Mouse (Mus musculus): ENCODE results near the gene Aox3. TPM values are rescaled to one million over a fixed set of nuclear protein-coding genes. Genes with fewer than 3 reads are reported as not detected.

Aox3 gene
- polyA plus RNA-seq (2012; rRNA removed) = 0.20 and 0.43 TPM in 2 replicates

DNA sequence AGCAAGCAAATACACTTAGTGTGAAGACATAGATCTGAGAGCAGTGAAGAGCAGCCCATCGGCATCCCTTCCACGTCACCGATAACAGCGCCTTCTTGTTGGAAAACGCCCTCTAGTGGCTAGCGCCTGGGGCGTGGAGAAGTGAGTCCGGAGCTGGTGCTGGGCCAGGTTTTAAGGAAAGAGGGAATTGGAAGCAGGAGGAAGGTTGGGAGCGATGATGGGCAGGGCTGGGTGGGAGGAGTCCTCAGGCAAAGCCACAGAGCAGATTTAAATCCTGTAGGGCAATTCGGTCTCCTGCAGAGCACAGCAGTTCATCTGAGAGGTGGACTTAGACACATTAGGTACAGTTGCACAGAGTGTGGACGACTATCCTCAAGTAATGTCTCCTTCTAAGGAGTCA is at the start of gene Aox3:
Gene Aox3 (plus strand): TSS at position 251 of the 400 bp plus-strand sequence.
- no peak within 1 kb of the TSS for H3K27ac ChIP-seq (ENCODE audit: control insufficient read depth, insufficient read depth, low read length)
- DNase-seq = peak; percentile 25
- 39% methylated on average over 11 of the region's 11 CpGs for WGBS

DNA sequence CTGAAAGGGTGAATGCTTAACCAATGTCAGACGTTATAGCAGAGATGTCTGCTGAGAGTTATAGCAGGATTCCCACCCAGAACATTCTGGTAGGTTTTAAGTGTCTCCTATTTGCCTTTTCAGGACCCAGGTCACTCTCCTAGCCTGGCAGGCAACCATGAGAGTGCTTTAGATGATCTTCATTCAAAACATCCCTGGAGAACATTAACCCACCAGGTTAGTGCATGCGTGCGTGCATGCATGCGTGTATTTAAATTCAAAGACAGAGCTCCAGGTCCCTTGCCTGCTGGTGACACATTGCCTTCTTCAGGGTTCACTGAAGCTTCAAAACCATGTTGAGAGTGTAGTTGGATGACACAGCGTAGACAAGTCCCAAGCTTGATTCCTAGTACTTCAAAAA is 47.8 kb upstream of the Aox3 start:
- no peaks in the 10 kb centered on the region for H3K4me1 ChIP-seq (replicated peaks; ENCODE audit: control insufficient read depth, insufficient read depth, low read length)
- DNase-seq = no peak
- H3K27me3 ChIP-seq (ENCODE audit: control insufficient read depth, insufficient read depth, low read length) = no peaks in the 10 kb centered on the region
- no peak overlapping the region for H3K27ac ChIP-seq (ENCODE audit: control insufficient read depth, insufficient read depth, low read length)
- H3K36me3 ChIP-seq (ENCODE audit: control insufficient read depth, insufficient read depth, low read length) = no peaks in the 10 kb centered on the region
- H3K4me3 ChIP-seq (ENCODE audit: control insufficient read depth, insufficient read depth, low read length) = no peak overlapping the region
- WGBS = 94% methylated on average over 5 of the region's 5 CpGs
- TF ChIP-seq CTCF (IDR thresholded peaks at IDR 0.05; ENCODE audit: borderline replicate concordance, control insufficient read depth, extremely low read depth, insufficient read depth, low read length, poor library complexity) (no peak), POLR2A (IDR thresholded peaks at IDR 0.05; ENCODE audit: control insufficient read depth, extremely low read depth, insufficient read depth, low read length, poor library complexity) (no peak)

More for the DNA sequence above, at the start of gene Aox3:
- no peaks in the 10 kb centered on the region for H3K4me1 ChIP-seq (replicated peaks; ENCODE audit: control insufficient read depth, insufficient read depth, low read length)
- TF ChIP-seq CTCF (IDR thresholded peaks at IDR 0.05; ENCODE audit: borderline replicate concordance, control insufficient read depth, extremely low read depth, insufficient read depth, low read length, poor library complexity) = no peak
- TF ChIP-seq POLR2A (IDR thresholded peaks at IDR 0.05; ENCODE audit: control insufficient read depth, extremely low read depth, insufficient read depth, low read length, poor library complexity) = no peak
- no peaks in the 10 kb centered on the region for H3K36me3 ChIP-seq (ENCODE audit: control insufficient read depth, insufficient read depth, low read length)
- H3K4me3 ChIP-seq (ENCODE audit: control insufficient read depth, insufficient read depth, low read length) = no peak within 1 kb of the TSS
- no peaks in the 10 kb centered on the region for H3K27me3 ChIP-seq (ENCODE audit: control insufficient read depth, insufficient read depth, low read length)

DNA sequence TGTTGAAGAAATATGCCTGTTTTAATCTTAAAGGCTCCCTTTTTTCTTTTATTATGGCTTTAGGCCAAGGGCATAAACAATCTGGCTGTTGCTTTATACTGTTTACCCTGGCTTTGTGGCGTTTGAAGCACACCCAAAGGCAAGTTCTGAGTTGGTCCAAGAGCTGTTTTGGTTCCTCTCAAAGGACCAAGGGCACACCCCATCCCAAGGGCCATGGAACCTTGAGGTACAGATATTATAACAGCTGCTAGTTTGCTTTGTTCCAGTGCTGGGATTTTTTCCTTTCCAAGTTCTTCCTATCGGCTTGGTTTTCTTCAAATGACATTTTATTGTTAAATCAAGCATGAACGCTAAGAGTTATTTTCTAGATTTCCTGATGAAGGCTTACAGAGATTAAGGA is 47.3 kb upstream of the Aox3 start:
- TF ChIP-seq CTCF (IDR thresholded peaks at IDR 0.05; ENCODE audit: borderline replicate concordance, control insufficient read depth, extremely low read depth, insufficient read depth, low read length, poor library complexity) = no peak
- no peak for TF ChIP-seq POLR2A (IDR thresholded peaks at IDR 0.05; ENCODE audit: control insufficient read depth, extremely low read depth, insufficient read depth, low read length, poor library complexity)
- Histone ChIP-seq H3K4me1 (replicated peaks; ENCODE audit: control insufficient read depth, insufficient read depth, low read length) (no peaks in the 10 kb centered on the region), H3K36me3 (ENCODE audit: control insufficient read depth, insufficient read depth, low read length) (no peaks in the 10 kb centered on the region), H3K27ac (ENCODE audit: control insufficient read depth, insufficient read depth, low read length) (no peak overlapping the region), H3K4me3 (ENCODE audit: control insufficient read depth, insufficient read depth, low read length) (no peak overlapping the region), H3K27me3 (ENCODE audit: control insufficient read depth, insufficient read depth, low read length) (no peaks in the 10 kb centered on the region)
- no peak for DNase-seq
- 91% methylated on average over 3 of the region's 3 CpGs for WGBS

DNA sequence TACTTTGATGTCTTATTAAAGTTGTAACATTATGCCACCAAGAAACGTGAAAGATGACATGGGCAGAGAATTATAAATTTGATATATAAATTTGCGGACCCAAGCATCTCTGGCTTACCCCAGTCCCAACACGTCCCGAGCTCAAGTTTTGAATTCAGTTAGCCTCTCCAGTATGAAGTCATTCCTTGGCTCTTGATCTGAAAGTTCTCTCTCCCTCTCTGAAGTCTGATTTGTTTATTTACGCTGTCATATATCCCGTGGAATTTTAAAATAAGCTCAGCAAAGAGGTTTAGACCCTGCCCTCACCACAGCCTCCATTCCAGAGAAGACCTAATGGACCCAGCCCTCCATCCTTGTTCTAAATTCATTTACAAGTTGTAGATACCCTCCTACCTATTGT is 43.7 kb upstream of the Aox3 start:
- WGBS = 89% methylated on average over 6 of the region's 6 CpGs
- DNase-seq = no peak
- Histone ChIP-seq H3K4me1 (replicated peaks; ENCODE audit: control insufficient read depth, insufficient read depth, low read length) (peaks cover 2% of the 10 kb centered on the region; the same call in 1 of the 2 replicates), H3K27me3 (ENCODE audit: control insufficient read depth, insufficient read depth, low read length) (no peaks in the 10 kb centered on the region), H3K27ac (ENCODE audit: control insufficient read depth, insufficient read depth, low read length) (no peak overlapping the region), H3K36me3 (ENCODE audit: control insufficient read depth, insufficient read depth, low read length) (no peaks in the 10 kb centered on the region), H3K4me3 (ENCODE audit: control insufficient read depth, insufficient read depth, low read length) (no peak overlapping the region)
- no peak for TF ChIP-seq POLR2A (IDR thresholded peaks at IDR 0.05; ENCODE audit: control insufficient read depth, extremely low read depth, insufficient read depth, low read length, poor library complexity)
- TF ChIP-seq CTCF (IDR thresholded peaks at IDR 0.05; ENCODE audit: borderline replicate concordance, control insufficient read depth, extremely low read depth, insufficient read depth, low read length, poor library complexity) = no peak

DNA sequence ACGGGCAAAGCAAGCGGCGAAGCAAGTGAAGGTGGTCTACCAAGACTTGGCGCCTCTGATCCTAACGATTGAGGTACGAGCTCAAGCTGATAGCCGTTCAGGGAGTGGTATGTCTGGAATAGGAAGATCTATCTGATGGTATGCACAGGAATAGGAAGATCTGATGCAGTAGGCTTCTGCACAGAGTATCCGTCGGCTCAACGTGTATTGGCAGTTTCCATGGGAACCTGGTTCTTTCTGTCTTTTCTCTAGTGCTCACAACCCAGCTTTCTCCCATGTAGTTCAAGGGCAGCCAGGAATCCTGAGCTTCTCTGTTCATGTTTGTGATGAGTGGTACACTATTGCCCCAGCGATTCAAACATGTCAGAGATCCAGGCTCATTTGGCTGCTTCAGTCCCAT is 42.8 kb upstream of the Aox3 start:
- no peak overlapping the region for H3K27ac ChIP-seq (ENCODE audit: control insufficient read depth, insufficient read depth, low read length)

DNA sequence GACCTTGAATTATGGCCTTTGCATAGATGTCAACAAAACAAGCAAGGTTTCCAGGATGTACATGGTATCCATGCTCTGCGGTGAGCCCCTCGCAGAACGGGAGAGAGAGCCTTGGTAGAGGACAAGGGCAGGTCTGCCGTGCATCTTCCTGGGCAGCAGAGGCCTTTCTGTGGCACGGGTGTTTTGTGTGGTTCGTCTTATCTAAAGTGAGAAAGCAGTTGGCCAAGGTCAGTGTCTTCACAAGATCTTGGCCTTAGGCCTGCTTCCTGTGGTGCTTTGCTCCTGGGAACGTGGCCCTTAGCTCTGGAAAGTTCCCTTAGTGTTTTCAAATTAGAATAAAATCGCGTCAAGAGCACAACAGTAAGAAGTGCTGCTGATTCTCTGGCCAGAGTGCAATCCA is 41.9 kb upstream of the Aox3 start:
- Histone ChIP-seq H3K27ac (ENCODE audit: control insufficient read depth, insufficient read depth, low read length) (no peak overlapping the region), H3K36me3 (ENCODE audit: control insufficient read depth, insufficient read depth, low read length) (no peaks in the 10 kb centered on the region)

More for the DNA sequence above, 42.8 kb upstream of the Aox3 start:
- Histone ChIP-seq H3K4me1 (replicated peaks; ENCODE audit: control insufficient read depth, insufficient read depth, low read length) (peaks cover 2% of the 10 kb centered on the region; the same call in 1 of the 2 replicates), H3K36me3 (ENCODE audit: control insufficient read depth, insufficient read depth, low read length) (no peaks in the 10 kb centered on the region), H3K27me3 (ENCODE audit: control insufficient read depth, insufficient read depth, low read length) (no peaks in the 10 kb centered on the region), H3K4me3 (ENCODE audit: control insufficient read depth, insufficient read depth, low read length) (no peak overlapping the region)
- DNase-seq = no peak
- 96% methylated on average over 11 of the region's 11 CpGs for WGBS
- TF ChIP-seq POLR2A (IDR thresholded peaks at IDR 0.05; ENCODE audit: control insufficient read depth, extremely low read depth, insufficient read depth, low read length, poor library complexity) (no peak), CTCF (IDR thresholded peaks at IDR 0.05; ENCODE audit: borderline replicate concordance, control insufficient read depth, extremely low read depth, insufficient read depth, low read length, poor library complexity) (no peak)

DNA sequence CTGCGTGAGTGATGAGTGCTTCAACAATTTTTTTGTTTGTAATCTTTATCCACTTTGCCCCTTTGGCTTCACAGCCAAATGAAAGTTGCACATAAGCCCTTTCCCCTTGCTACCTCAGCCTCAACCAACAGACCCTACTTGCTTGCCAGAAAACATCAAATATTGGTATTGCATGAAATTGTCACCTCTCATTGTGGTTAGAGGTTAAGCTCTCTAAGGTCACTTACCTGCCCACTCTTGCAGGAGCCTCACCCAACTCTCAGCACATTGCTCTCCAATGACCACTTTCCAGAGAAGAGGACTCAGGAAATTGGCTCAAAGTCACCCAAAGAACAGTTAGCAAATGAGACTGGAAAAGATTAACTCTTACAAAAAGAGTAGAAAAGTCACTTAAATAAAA is 41.4 kb upstream of the Aox3 start:
- no peaks in the 10 kb centered on the region for H3K27me3 ChIP-seq (ENCODE audit: control insufficient read depth, insufficient read depth, low read length)
- DNase-seq = no peak
- 97% methylated on average over 1 of the region's 1 CpGs for WGBS

More for the DNA sequence above, 41.9 kb upstream of the Aox3 start:
- H3K27me3 ChIP-seq (ENCODE audit: control insufficient read depth, insufficient read depth, low read length) = no peaks in the 10 kb centered on the region
- peaks cover 2% of the 10 kb centered on the region; the same call in 1 of the 2 replicates for H3K4me1 ChIP-seq (replicated peaks; ENCODE audit: control insufficient read depth, insufficient read depth, low read length)
- 94% methylated on average over 9 of the region's 9 CpGs for WGBS
- no peak overlapping the region for H3K4me3 ChIP-seq (ENCODE audit: control insufficient read depth, insufficient read depth, low read length)
- no peak for DNase-seq
- TF ChIP-seq CTCF (IDR thresholded peaks at IDR 0.05; ENCODE audit: borderline replicate concordance, control insufficient read depth, extremely low read depth, insufficient read depth, low read length, poor library complexity) (no peak), POLR2A (IDR thresholded peaks at IDR 0.05; ENCODE audit: control insufficient read depth, extremely low read depth, insufficient read depth, low read length, poor library complexity) (no peak)

More for the DNA sequence above, 41.4 kb upstream of the Aox3 start:
- Histone ChIP-seq H3K4me3 (ENCODE audit: control insufficient read depth, insufficient read depth, low read length) (no peak overlapping the region), H3K4me1 (replicated peaks; ENCODE audit: control insufficient read depth, insufficient read depth, low read length) (peaks cover 2% of the 10 kb centered on the region; the same call in 1 of the 2 replicates), H3K36me3 (ENCODE audit: control insufficient read depth, insufficient read depth, low read length) (no peaks in the 10 kb centered on the region), H3K27ac (ENCODE audit: control insufficient read depth, insufficient read depth, low read length) (no peak overlapping the region)
- no peak for TF ChIP-seq CTCF (IDR thresholded peaks at IDR 0.05; ENCODE audit: borderline replicate concordance, control insufficient read depth, extremely low read depth, insufficient read depth, low read length, poor library complexity)

All from thymus, adult 2 months (tissue).